ENCODE assay signal across 8 mouse cellular contexts in genomic region chr11:120785145-120785544, GRCm38 (mm10). TPM values are rescaled to one million over a fixed set of nuclear protein-coding genes. Genes with fewer than 3 reads are reported as not detected.
A peak's percentile ranks its signal among the peaks of the same experiment; 100 is the strongest.
DNase-seq lines count a peak whose midpoint lies in the region; ATAC-seq and TF ChIP-seq lines count a peak whose summit lies in the region.

No protein-coding gene starts in this region.

- TF ChIP-seq CTCF in lung, embryonic 14.5 days (IDR thresholded peaks at IDR 0.05; ENCODE audit: low read depth): no peak

- intact Hi-C loops in left cerebral cortex, postnatal 36 days (cut with DNase I): loop anchor here (2.0 kb wide), 1 partner anchor 40 kb away; the partner anchor contains the start of gene Fasn

- no peak for DNase-seq in lung, embryonic 14.5 days
- no peak for DNase-seq in lung, postnatal 25 days (ENCODE audit: low spot score)
- no peak for DNase-seq in spleen, adult 18-20 months
- DNase-seq in right cerebral cortex, adult 2 months (ENCODE audit: low spot score in 2 of 2): no peak
- no peak for DNase-seq in left cerebral cortex, postnatal 36 days (ENCODE audit: low spot score in 2 of 2)

- H3K4me2 ChIP-seq in lung, embryonic 14.5 days: peak overlapping the region; percentile 98
- peak overlapping the region; percentile 85 for H3K4me2 ChIP-seq in embryonic facial prominence, embryonic 15.5 days (replicated peaks)
- peak overlapping the region; percentile 94 for H3K4me2 ChIP-seq in intestine, embryonic 15.5 days (replicated peaks)
- H3K4me2 ChIP-seq in neural tube, embryonic 12.5 days (replicated peaks): peak overlapping the region; percentile 99

- H3K4me1 ChIP-seq in lung, embryonic 14.5 days (ENCODE audit: insufficient read depth): peaks cover 8% of the 10 kb centered on the region; the same call in 1 of the 2 replicates
- H3K4me1 ChIP-seq in embryonic facial prominence, embryonic 15.5 days: peaks cover 22% of the 10 kb centered on the region
- peaks cover 15% of the 10 kb centered on the region for H3K4me1 ChIP-seq in intestine, embryonic 15.5 days (replicated peaks)
- peaks cover 20% of the 10 kb centered on the region for H3K4me1 ChIP-seq in neural tube, embryonic 12.5 days

- H3K9me3 ChIP-seq in lung, embryonic 14.5 days (ENCODE audit: low read depth, low read length): no peaks in the 10 kb centered on the region
- H3K9me3 ChIP-seq in embryonic facial prominence, embryonic 15.5 days (replicated peaks): no peaks in the 10 kb centered on the region
- H3K9me3 ChIP-seq in intestine, embryonic 15.5 days: no peaks in the 10 kb centered on the region
- H3K9me3 ChIP-seq in neural tube, embryonic 12.5 days: no peaks in the 10 kb centered on the region

- H3K9ac ChIP-seq in lung, embryonic 14.5 days: peak overlapping the region; percentile 87
- H3K9ac ChIP-seq in embryonic facial prominence, embryonic 15.5 days: peak overlapping the region; percentile 86
- peak overlapping the region; percentile 95 for H3K9ac ChIP-seq in intestine, embryonic 15.5 days
- H3K9ac ChIP-seq in neural tube, embryonic 12.5 days: peak overlapping the region; percentile 93

- ATAC-seq in lung, embryonic 14.5 days (ENCODE audit: insufficient read depth): no peak
- ATAC-seq in embryonic facial prominence, embryonic 15.5 days (ENCODE audit: insufficient number of reproducible peaks, low FRiP score, low TSS enrichment, low read depth): no peak
- ATAC-seq in intestine, embryonic 15.5 days: no peak
- no peak for ATAC-seq in neural tube, embryonic 12.5 days (ENCODE audit: low FRiP score, low read depth)

- H3K4me3 ChIP-seq in lung, embryonic 14.5 days (ENCODE audit: low read depth, low read length): peak overlapping the region; percentile 93
- peak overlapping the region; percentile 94 for H3K4me3 ChIP-seq in embryonic facial prominence, embryonic 15.5 days (replicated peaks)
- H3K4me3 ChIP-seq in intestine, embryonic 15.5 days (replicated peaks): peak overlapping the region; percentile 95
- peak overlapping the region; percentile 99 for H3K4me3 ChIP-seq in neural tube, embryonic 12.5 days

- no peaks in the 10 kb centered on the region for H3K27me3 ChIP-seq in lung, embryonic 14.5 days (ENCODE audit: insufficient read depth, low read length)
- no peaks in the 10 kb centered on the region for H3K27me3 ChIP-seq in embryonic facial prominence, embryonic 15.5 days
- H3K27me3 ChIP-seq in intestine, embryonic 15.5 days (replicated peaks): no peaks in the 10 kb centered on the region
- peaks cover 4% of the 10 kb centered on the region; the same call in 1 of the 2 replicates for H3K27me3 ChIP-seq in neural tube, embryonic 12.5 days (replicated peaks)

- no peak overlapping the region for H3K27ac ChIP-seq in lung, embryonic 14.5 days (ENCODE audit: low read depth)
- no peak overlapping the region for H3K27ac ChIP-seq in embryonic facial prominence, embryonic 15.5 days (replicated peaks)
- H3K27ac ChIP-seq in intestine, embryonic 15.5 days: no peak overlapping the region
- H3K27ac ChIP-seq in neural tube, embryonic 12.5 days: no peak overlapping the region

- peaks cover 59% of the 10 kb centered on the region for H3K36me3 ChIP-seq in lung, embryonic 14.5 days (ENCODE audit: insufficient read depth)
- H3K36me3 ChIP-seq in embryonic facial prominence, embryonic 15.5 days: peaks cover 47% of the 10 kb centered on the region
- H3K36me3 ChIP-seq in intestine, embryonic 15.5 days: peaks cover 41% of the 10 kb centered on the region
- H3K36me3 ChIP-seq in neural tube, embryonic 12.5 days: peaks cover 71% of the 10 kb centered on the region

- WGBS in lung, embryonic 14.5 days: 32% methylated on average over 9 of the region's 9 CpGs
- 30% methylated on average over 9 of the region's 9 CpGs for WGBS in embryonic facial prominence, embryonic 15.5 days
- WGBS in intestine, embryonic 15.5 days: 35% methylated on average over 9 of the region's 9 CpGs
- WGBS in neural tube, embryonic 12.5 days: 40% methylated on average over 9 of the region's 9 CpGs

RNA-seq across cellular contexts. Expression of gene Gps1, which starts 1.1 kb away (rescaled TPM):
- 240 and 257 TPM in 2 replicates for polyA plus RNA-seq in lung, embryonic 14.5 days (2014; fragmentation: Nextera tagmentation; extraction: Ambion mirVana)
- polyA plus RNA-seq in embryonic facial prominence, embryonic 15.5 days (2015; fragmentation: Nextera tagmentation; extraction: Ambion mirVana): 205 and 214 TPM in 2 replicates
- 170 and 184 TPM in 2 replicates for polyA plus RNA-seq in intestine, embryonic 15.5 days (2015; fragmentation: Nextera tagmentation; extraction: Ambion mirVana)
- polyA plus RNA-seq in neural tube, embryonic 12.5 days (2016; fragmentation: Nextera tagmentation; extraction: Ambion mirVana): 250 and 258 TPM in 2 replicates
- 100 to 1,000 TPM; 130 to 153 TPM for total RNA-seq in left cerebral cortex, postnatal 36 days (2021)

RNA-seq across cellular contexts. Expression of gene Rfng, which starts 1.1 kb away (rescaled TPM):
- polyA plus RNA-seq in lung, embryonic 14.5 days (2014; fragmentation: Nextera tagmentation; extraction: Ambion mirVana): 33.0 and 34.0 TPM in 2 replicates
- polyA plus RNA-seq in embryonic facial prominence, embryonic 15.5 days (2015; fragmentation: Nextera tagmentation; extraction: Ambion mirVana): 56.0 and 62.0 TPM in 2 replicates
- polyA plus RNA-seq in intestine, embryonic 15.5 days (2015; fragmentation: Nextera tagmentation; extraction: Ambion mirVana): 33.1 and 36.5 TPM in 2 replicates
- polyA plus RNA-seq in neural tube, embryonic 12.5 days (2016; fragmentation: Nextera tagmentation; extraction: Ambion mirVana): 77.2 and 81.3 TPM in 2 replicates
- total RNA-seq in left cerebral cortex, postnatal 36 days (2021): 10 to 100 TPM; 63.7 to 65.9 TPM

RNA-seq across cellular contexts. Expression of gene Dus1l, which starts 11.1 kb away (rescaled TPM):
- polyA plus RNA-seq in lung, embryonic 14.5 days (2014; fragmentation: Nextera tagmentation; extraction: Ambion mirVana): 77.2 and 87.4 TPM in 2 replicates
- 61.4 and 64.4 TPM in 2 replicates for polyA plus RNA-seq in embryonic facial prominence, embryonic 15.5 days (2015; fragmentation: Nextera tagmentation; extraction: Ambion mirVana)
- 76.5 and 82.1 TPM in 2 replicates for polyA plus RNA-seq in intestine, embryonic 15.5 days (2015; fragmentation: Nextera tagmentation; extraction: Ambion mirVana)
- 63.5 and 65.5 TPM in 2 replicates for polyA plus RNA-seq in neural tube, embryonic 12.5 days (2016; fragmentation: Nextera tagmentation; extraction: Ambion mirVana)
- 10 to 100 TPM; 39.4 to 42.4 TPM for total RNA-seq in left cerebral cortex, postnatal 36 days (2021)

RNA-seq across cellular contexts. Expression of gene Hmga1b, which starts 22.6 kb away (rescaled TPM):
- 5.3 and 7.3 TPM in 2 replicates for polyA plus RNA-seq in lung, embryonic 14.5 days (2014; fragmentation: Nextera tagmentation; extraction: Ambion mirVana)
- 3.8 and 5.9 TPM in 2 replicates for polyA plus RNA-seq in embryonic facial prominence, embryonic 15.5 days (2015; fragmentation: Nextera tagmentation; extraction: Ambion mirVana)
- 6.8 and 10.3 TPM in 2 replicates for polyA plus RNA-seq in intestine, embryonic 15.5 days (2015; fragmentation: Nextera tagmentation; extraction: Ambion mirVana)
- polyA plus RNA-seq in neural tube, embryonic 12.5 days (2016; fragmentation: Nextera tagmentation; extraction: Ambion mirVana): 3.6 TPM in 2 replicates
- total RNA-seq in left cerebral cortex, postnatal 36 days (2021): 10 to 100 TPM; 23.4 to 34.8 TPM

RNA-seq across cellular contexts. Expression of gene Fasn, which starts 39.2 kb away (rescaled TPM):
- polyA plus RNA-seq in lung, embryonic 14.5 days (2014; fragmentation: Nextera tagmentation; extraction: Ambion mirVana): 83.3 and 95.5 TPM in 2 replicates
- 46.2 and 48.8 TPM in 2 replicates for polyA plus RNA-seq in embryonic facial prominence, embryonic 15.5 days (2015; fragmentation: Nextera tagmentation; extraction: Ambion mirVana)
- polyA plus RNA-seq in intestine, embryonic 15.5 days (2015; fragmentation: Nextera tagmentation; extraction: Ambion mirVana): 48.8 and 54.3 TPM in 2 replicates
- 87.6 and 102 TPM in 2 replicates for polyA plus RNA-seq in neural tube, embryonic 12.5 days (2016; fragmentation: Nextera tagmentation; extraction: Ambion mirVana)
- 100 to 1,000 TPM; 182 to 190 TPM for total RNA-seq in left cerebral cortex, postnatal 36 days (2021)
